Mouse (Mus musculus) thymus, adult 2 months (tissue): ENCODE measurements at regions not wholly inside any gene's neighbourhood (a gene's known extent, or its start where the extent isn't known, plus 50 kb on each side); places are given as distances from the start of the nearest gene placed in this dataset.

Source experiments
- CTCF ChIP-seq: fragments of 200-500 bp; IDR thresholded peaks from 2 replicates; pipeline ENCODE4 v1.5.1; 2012; ENCODE audit warnings: mild to moderate bottlenecking, control low read depth, low read length, moderate library complexity, borderline replicate concordance; ENCODE audit not compliant: control insufficient read depth, poor library complexity, insufficient read depth; ENCODE audit errors: extremely low read depth
- POLR2A ChIP-seq: fragments of 200-500 bp; IDR thresholded peaks from 2 replicates; pipeline ENCODE4 v1.6.1; 2012; ENCODE audit warnings: mild to moderate bottlenecking, low read length, control low read depth, moderate library complexity; ENCODE audit not compliant: control insufficient read depth, poor library complexity, insufficient read depth; ENCODE audit errors: extremely low read depth

DNA sequence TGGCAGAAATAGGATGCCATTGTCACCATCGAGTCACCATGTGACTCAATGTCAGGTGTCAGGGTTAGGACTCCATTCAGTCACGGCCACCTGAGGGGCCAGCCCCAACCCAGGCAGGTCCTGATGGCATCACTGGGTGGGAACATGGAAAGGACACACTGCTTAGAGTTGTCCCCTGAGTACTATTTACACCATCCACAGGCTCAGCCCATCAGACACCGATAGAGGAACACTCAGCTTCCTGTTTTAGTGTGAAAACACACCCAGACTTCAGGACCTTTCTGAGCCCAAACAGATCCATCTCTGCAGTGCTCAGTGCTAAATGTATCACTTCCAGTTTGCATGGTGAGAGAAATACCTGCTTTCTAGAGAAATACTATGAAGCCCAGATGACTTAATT is 416.7 kb upstream of the Gm10131 start:
- TF ChIP-seq POLR2A (no peak), CTCF (no peak)
